Mouse (Mus musculus) thymus, postnatal 14 days (tissue): ENCODE measurements around the gene Atf6.

Experiments used
- DNase-seq: peaks from one replicate; pipeline ENCODE4 v3.0.0; 2021

Gene Atf6

GRCm38 (mm10) chr1:170657228-170657521 is 210.4 kb downstream of the Atf6 start:
- DNase-seq, result no peak

- no peak for DNase-seq
Measured at GRCm38 (mm10) chr1:170656518-170657227, 210.9 kb downstream of the Atf6 start.

- DNase-seq, result no peak
Measured at GRCm38 (mm10) chr1:170655280-170655917, 212.2 kb downstream of the Atf6 start.
